Mouse (Mus musculus) hindbrain, embryonic 16.5 days (tissue): ENCODE results near the gene Emilin1. TPM values are rescaled to one million over a fixed set of nuclear protein-coding genes. Genes with fewer than 3 reads are reported as not detected.
A peak's percentile ranks its signal among the peaks of the same experiment; 100 is the strongest.

ENCODE experiments used
- ATAC-seq: fragments of 200-750 bp; cut with Nextera tagmentation; 2 replicates; pipeline ENCODE4 v1.8.0; 2017; ENCODE audit warnings: moderate TSS enrichment, moderate library complexity
- H3K27ac ChIP-seq: fragments of 300-500 bp; sonication (generic); 2 replicates; pipeline ENCODE4 v1.5.1; 2014; ENCODE audit warnings: low read depth, mild to moderate bottlenecking, control low read depth, low read length, moderate library complexity
- H3K27me3 ChIP-seq: fragments of 300-500 bp; sonication (generic); replicated peaks from 2 replicates; pipeline ENCODE4 v1.6.1; 2014; ENCODE audit warnings: low read length; ENCODE audit not compliant: control insufficient read depth, insufficient read depth
- H3K36me3 ChIP-seq: fragments of 300-500 bp; sonication (generic); 2 replicates; pipeline ENCODE4 v1.6.1; 2014; ENCODE audit warnings: mild to moderate bottlenecking, low read length, moderate library complexity, mixed read lengths; ENCODE audit not compliant: control insufficient read depth, insufficient read depth
- H3K4me1 ChIP-seq: fragments of 300-500 bp; sonication (generic); 2 replicates; pipeline ENCODE4 v1.6.1; 2014; ENCODE audit warnings: low read depth, low read length; ENCODE audit not compliant: control insufficient read depth, insufficient read depth
- H3K4me2 ChIP-seq: fragments of 300-500 bp; sonication (generic); 2 replicates; pipeline ENCODE4 v1.6.1; 2014; ENCODE audit warnings: mild to moderate bottlenecking, low read length, control low read depth, moderate library complexity
- H3K4me3 ChIP-seq: fragments of 300-500 bp; sonication (generic); 2 replicates; pipeline ENCODE4 v1.5.1; 2014; ENCODE audit warnings: mild to moderate bottlenecking, low read length, control low read depth, moderate library complexity
- H3K9ac ChIP-seq: fragments of 300-500 bp; sonication (generic); 2 replicates; pipeline ENCODE4 v1.6.1; 2014; ENCODE audit warnings: low read depth, mild to moderate bottlenecking, control low read depth, low read length, moderate library complexity
- H3K9me3 ChIP-seq: fragments of 300-500 bp; sonication (generic); 2 replicates; pipeline ENCODE4 v1.6.1; 2014; ENCODE audit warnings: mild to moderate bottlenecking, low read length, moderate library complexity; ENCODE audit not compliant: control insufficient read depth
- WGBS: fragments of 180-500 bp; shearing (Covaris S2); extraction: QIAGEN DNeasy Blood & Tissue Kit; methylation state at CpG from one replicate; pipeline ENCODE4 v1.1.7; 2014; 5-methylcytosine and 5-hydroxymethylcytosine counted together
- polyA plus RNA-seq: library from polyadenylated mRNA; unstranded; fragments of >200 nt; fragmentation: Nextera tagmentation; extraction: Ambion mirVana; gene quantifications from 2 replicates; pipeline ENCODE4 v1.2.1, GENCODE M21; 2015

The Emilin1 gene
- polyA plus RNA-seq, 1 experiment from 2014 or later: 16.3 TPM

GRCm38 (mm10) chr5:30912156-30912555 is 1.0 kb upstream of the Emilin1 start:
- Histone ChIP-seq H3K36me3 (no peaks in the 10 kb centered on the region), H3K9ac (no peak overlapping the region), H3K27ac (peak overlapping the region; percentile 71), H3K27me3 (no peaks in the 10 kb centered on the region), H3K4me3 (no peak overlapping the region), H3K9me3 (no peaks in the 10 kb centered on the region), H3K4me2 (no peak overlapping the region), H3K4me1 (peaks cover 23% of the 10 kb centered on the region)
- ATAC-seq: no peak
- 54% methylated on average over 5 of the region's 5 CpGs for WGBS

GRCm38 (mm10) chr5:30914101-30914635 is 966 bp downstream of the Emilin1 start:
- Histone ChIP-seq H3K4me2 (peak overlapping the region; percentile 20), H3K36me3 (no peaks in the 10 kb centered on the region), H3K4me1 (peaks cover 15% of the 10 kb centered on the region), H3K27ac (no peak overlapping the region), H3K4me3 (peak overlapping the region; percentile 8; the same call in 1 of the 2 replicates), H3K27me3 (no peaks in the 10 kb centered on the region), H3K9ac (0 out of 2 replicates have a peak overlapping the region, but pooled peaks have one; percentile 25), H3K9me3 (no peaks in the 10 kb centered on the region)
- ATAC-seq: no peak
- 77% methylated on average over 7 of the region's 7 CpGs for WGBS

- Histone ChIP-seq H3K4me2 (peak overlapping the region; percentile 32; the same call in 1 of the 2 replicates), H3K36me3 (no peaks in the 10 kb centered on the region), H3K4me1 (peaks cover 15% of the 10 kb centered on the region), H3K4me3 (no peak overlapping the region), H3K27me3 (no peaks in the 10 kb centered on the region), H3K27ac (no peak overlapping the region), H3K9ac (no peak overlapping the region), H3K9me3 (no peaks in the 10 kb centered on the region)
- WGBS: 84% methylated on average over 6 of the region's 6 CpGs
- no peak for ATAC-seq
Observed at GRCm38 (mm10) chr5:30914849-30915248, 1.6 kb downstream of the Emilin1 start.

- Histone ChIP-seq H3K4me1 (peaks cover 15% of the 10 kb centered on the region), H3K36me3 (no peaks in the 10 kb centered on the region), H3K27me3 (no peaks in the 10 kb centered on the region), H3K27ac (0 out of 2 replicates have a peak overlapping the region, but pooled peaks have one; percentile 48), H3K4me2 (peak overlapping the region; percentile 32), H3K9me3 (no peaks in the 10 kb centered on the region), H3K4me3 (no peak overlapping the region), H3K9ac (peak overlapping the region; percentile 40; the same call in 1 of the 2 replicates)
- 68% methylated on average over 9 of the region's 9 CpGs for WGBS
- ATAC-seq: peak; percentile 19
Observed at GRCm38 (mm10) chr5:30915456-30915855, 2.3 kb downstream of the Emilin1 start.

- H3K36me3 ChIP-seq: no peaks in the 10 kb centered on the region
- peak overlapping the region; percentile 42 for H3K4me2 ChIP-seq
- peak; percentile 86 for ATAC-seq
- peak overlapping the region; percentile 60 for H3K27ac ChIP-seq
- H3K9ac ChIP-seq: peak overlapping the region; percentile 15; the same call in 1 of the 2 replicates
- peaks cover 19% of the 10 kb centered on the region for H3K4me1 ChIP-seq
- H3K27me3 ChIP-seq: no peaks in the 10 kb centered on the region
- no peak overlapping the region for H3K4me3 ChIP-seq
- no peaks in the 10 kb centered on the region for H3K9me3 ChIP-seq
- 5% methylated on average over 7 of the region's 7 CpGs for WGBS
Observed at GRCm38 (mm10) chr5:30915974-30916433, 2.8 kb downstream of the Emilin1 start.

- Histone ChIP-seq H3K4me3 (no peak overlapping the region), H3K27ac (no peak overlapping the region), H3K9me3 (no peaks in the 10 kb centered on the region), H3K4me2 (no peak overlapping the region), H3K36me3 (no peaks in the 10 kb centered on the region), H3K4me1 (peaks cover 20% of the 10 kb centered on the region), H3K27me3 (no peaks in the 10 kb centered on the region), H3K9ac (no peak overlapping the region)
- ATAC-seq: no peak
- 89% methylated on average over 9 of the region's 9 CpGs for WGBS
Observed at GRCm38 (mm10) chr5:30916841-30917240, 3.6 kb downstream of the Emilin1 start.

GRCm38 (mm10) chr5:30917348-30917747 is 4.1 kb downstream of the Emilin1 start:
- no peak overlapping the region for H3K4me2 ChIP-seq
- H3K9ac ChIP-seq: no peak overlapping the region
- H3K4me3 ChIP-seq: no peak overlapping the region
- 83% methylated on average over 11 of the region's 11 CpGs for WGBS
- no peak for ATAC-seq
- no peaks in the 10 kb centered on the region for H3K36me3 ChIP-seq
- no peaks in the 10 kb centered on the region for H3K27me3 ChIP-seq
- H3K4me1 ChIP-seq: peaks cover 24% of the 10 kb centered on the region
- H3K27ac ChIP-seq: no peak overlapping the region
- H3K9me3 ChIP-seq: no peaks in the 10 kb centered on the region

- WGBS: 86% methylated on average over 28 of the region's 31 CpGs
- no peak for ATAC-seq
Observed at GRCm38 (mm10) chr5:30917891-30918670, 4.9 kb downstream of the Emilin1 start.

GRCm38 (mm10) chr5:30918691-30919090 is 5.5 kb downstream of the Emilin1 start:
- no peak overlapping the region for H3K9ac ChIP-seq
- 76% methylated on average over 8 of the region's 8 CpGs for whole genome bisulfite sequencing

More at GRCm38 (mm10) chr5:30917891-30918670, 4.9 kb downstream of the Emilin1 start:
- H3K4me2 ChIP-seq: no peak overlapping the region
- H3K4me1 ChIP-seq: peaks cover 29% of the 10 kb centered on the region
- H3K4me3 ChIP-seq: no peak overlapping the region
- H3K27ac ChIP-seq: no peak overlapping the region
- H3K9me3 ChIP-seq: no peaks in the 10 kb centered on the region
- no peaks in the 10 kb centered on the region for H3K36me3 ChIP-seq
- no peaks in the 10 kb centered on the region for H3K27me3 ChIP-seq
- no peak overlapping the region for H3K9ac ChIP-seq

More at GRCm38 (mm10) chr5:30918691-30919090, 5.5 kb downstream of the Emilin1 start:
- no peak for ATAC-seq
- Histone ChIP-seq H3K4me3 (no peak overlapping the region), H3K9me3 (no peaks in the 10 kb centered on the region), H3K4me2 (no peak overlapping the region), H3K4me1 (peaks cover 24% of the 10 kb centered on the region), H3K27me3 (no peaks in the 10 kb centered on the region), H3K36me3 (no peaks in the 10 kb centered on the region), H3K27ac (no peak overlapping the region)
